Mouse (Mus musculus) E14TG2a.4 (cell line): ENCODE results near the gene Timm13.

Experiments
- CTCF ChIP-seq: conservative IDR thresholded peaks from 2 replicates; pipeline ENCODE4 v1.5.1; 2014; ENCODE audit warnings: low read length
- NANOG ChIP-seq: IDR thresholded peaks from 2 replicates; pipeline ENCODE4 v1.6.1; 2014; ENCODE audit warnings: borderline replicate concordance, low read length, mixed read lengths

DNA sequence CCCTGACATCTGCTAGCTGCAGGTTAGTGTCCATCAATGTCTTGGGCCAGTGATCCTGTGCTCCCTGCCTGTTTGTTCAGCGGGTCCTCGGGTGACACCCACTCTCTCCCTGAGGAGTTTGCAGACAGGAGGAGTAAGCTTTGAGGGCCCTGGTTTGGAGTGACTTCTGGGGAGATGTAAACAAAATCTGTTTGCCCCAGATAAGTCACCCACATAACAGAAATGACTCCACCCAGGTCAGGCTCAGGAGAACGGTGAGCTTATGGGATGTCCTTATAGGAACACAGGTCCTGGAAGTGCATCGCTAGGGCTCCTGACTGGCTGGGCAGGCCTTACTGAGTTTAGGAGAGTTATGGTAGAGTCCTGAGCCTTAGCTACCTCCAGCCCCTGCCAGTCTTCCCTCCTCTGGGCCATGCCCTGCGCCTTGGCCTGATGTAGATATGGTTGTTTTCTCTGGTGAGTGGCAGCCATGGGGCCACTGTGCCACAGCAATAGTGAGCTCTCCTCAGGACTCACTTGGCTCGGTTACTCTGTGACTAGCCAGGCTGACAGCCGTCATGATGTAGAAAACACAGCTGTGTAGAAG, 42.3 kb downstream of the Timm13 start:
- TF ChIP-seq CTCF, result no peak
- no peak for TF ChIP-seq NANOG
